Mouse (Mus musculus): ENCODE data around the gene Ctsg.
"Not testable (repeated sequence)": the region's sequence is repeated elsewhere in the genome, so short reads cannot be mapped to it uniquely, and the experiment has no call there.

Gene Ctsg

DNA sequence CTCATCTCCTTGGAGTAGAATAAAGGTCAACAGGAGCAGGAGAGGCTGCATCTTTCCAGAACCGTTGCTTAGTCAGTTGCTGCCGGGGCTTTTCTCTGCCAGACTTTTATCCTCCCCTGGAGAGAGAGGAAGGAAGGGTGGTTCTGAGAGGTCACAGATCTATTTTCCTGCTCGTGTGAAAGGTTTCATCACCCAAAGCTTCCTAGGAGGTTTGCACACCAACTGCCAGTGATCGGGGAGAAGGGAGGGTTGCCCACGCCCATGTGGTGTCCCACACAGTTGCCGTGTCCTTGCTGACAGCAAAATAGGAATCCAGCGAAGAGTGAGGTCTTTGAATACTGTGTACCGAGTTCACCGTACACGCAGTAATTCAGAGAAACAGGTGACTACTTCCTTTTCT is at the start of gene Ctsg:
Gene Ctsg, minus strand, starts transcription at position 189 of the 400 bp plus-strand sequence.
- no peak for DNase-seq (ENCODE audit: low read depth, low spot score)

DNA sequence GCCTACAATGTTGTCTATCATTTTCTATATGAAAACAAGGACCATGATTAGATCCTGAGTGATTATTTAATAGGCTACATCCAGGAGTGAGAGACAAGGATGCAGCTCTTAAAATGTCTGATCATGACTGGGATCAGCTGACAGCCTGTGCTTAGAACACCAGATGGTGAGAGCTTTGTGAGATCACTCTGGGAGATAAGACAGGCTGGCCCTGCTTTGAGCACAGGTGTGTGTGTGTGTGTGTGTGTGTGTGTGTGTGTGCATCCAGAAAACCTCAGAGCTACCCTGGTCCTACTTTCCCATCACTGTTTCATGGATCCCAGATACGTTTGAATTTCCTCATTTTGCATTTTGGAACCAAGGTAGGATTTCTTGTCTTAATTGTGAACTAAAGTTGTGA is 31.3 kb upstream of the Ctsg start:
- not testable (repeated sequence) for DNase-seq (ENCODE audit: low read depth, low spot score)

DNA sequence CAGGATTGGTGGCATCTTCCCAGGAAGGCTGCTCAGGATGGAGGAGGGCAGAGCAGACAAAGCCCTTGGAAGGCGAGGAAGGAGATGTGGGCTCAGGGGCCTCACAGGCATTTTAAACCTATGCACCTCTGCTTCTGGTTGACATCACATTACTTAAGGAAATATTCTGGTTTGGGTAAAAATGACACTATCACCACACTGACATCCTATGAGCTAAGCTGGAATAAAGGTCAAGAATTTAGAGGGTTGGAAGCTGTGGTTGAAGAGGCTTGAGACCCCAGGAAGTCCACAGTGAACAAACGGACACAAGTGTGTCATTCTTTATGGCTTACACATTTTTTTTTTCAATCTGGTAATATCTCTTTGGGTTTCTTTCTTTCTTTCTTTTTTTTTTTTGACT is 30.1 kb upstream of the Ctsg start, which contains the start of gene Gzmd:
Gene Gzmd, minus strand, starts transcription at position 101 of the 400 bp plus-strand sequence.
- DNase-seq (ENCODE audit: low read depth, low spot score), result not testable (repeated sequence)

DNA sequence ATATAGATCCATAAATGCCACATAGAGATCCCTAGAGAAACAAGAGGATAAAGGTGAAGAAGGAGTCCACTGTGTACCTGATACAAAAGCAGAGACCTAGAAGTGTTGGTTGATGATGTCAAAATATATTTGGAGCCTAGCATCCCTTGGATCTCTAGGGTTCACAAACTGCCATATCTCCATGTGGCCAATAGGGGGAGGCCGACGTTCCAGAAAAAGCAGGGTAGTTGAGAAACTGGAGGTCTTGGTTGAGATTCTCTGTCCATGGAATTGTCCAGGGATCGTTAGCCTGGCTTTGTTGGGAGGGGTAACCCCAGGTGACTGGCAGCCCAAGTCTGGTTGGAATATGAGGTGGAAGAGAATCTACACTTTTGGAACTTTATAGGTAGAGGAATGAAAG is 26.0 kb upstream of the Ctsg start:
- no peak for DNase-seq (ENCODE audit: low read depth, low spot score)

DNA sequence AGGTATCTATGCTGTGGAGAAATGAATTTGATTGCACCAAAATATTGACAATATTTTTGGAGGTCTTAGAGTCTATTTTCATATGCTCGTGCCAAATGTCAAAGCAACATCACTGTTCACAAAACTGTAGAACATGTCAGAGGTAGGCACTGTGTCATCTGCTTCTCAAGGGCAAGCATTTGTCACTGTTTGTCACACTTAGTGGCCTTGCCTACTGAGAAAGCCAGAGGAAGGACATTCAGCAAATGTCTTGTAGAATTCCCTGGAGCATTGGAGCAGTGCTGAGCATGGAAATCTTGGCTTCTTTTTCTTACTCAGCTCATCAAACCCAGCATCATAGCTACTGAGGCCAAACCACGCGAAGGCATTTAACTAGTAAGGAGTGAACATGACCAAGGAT is 21.1 kb upstream of the Ctsg start:
- DNase-seq (ENCODE audit: low read depth, low spot score), result no peak

DNA sequence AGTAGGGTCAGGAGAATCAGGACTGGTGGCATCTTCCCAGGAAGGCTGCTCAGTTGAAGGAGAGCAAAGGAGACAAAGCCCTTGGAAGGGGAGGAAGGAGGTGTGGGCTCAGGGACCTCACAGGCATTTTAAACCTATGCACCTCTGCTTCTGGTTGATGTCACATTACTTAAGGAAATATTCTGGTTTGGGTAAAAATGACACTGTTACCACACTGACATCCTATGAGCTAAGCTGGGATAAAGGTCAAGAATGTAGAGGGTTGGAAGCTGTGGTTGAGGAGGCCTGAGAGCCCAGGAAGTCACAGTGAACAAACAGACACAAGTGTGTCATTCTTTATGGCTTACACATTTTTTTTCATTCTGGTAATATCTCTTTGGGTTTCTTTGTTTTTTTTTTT is 18.2 kb upstream of the Ctsg start, which contains the start of gene Gzme:
Gene Gzme, minus strand, starts transcription at position 101 of the 400 bp plus-strand sequence.
- no peak for DNase-seq (ENCODE audit: low read depth, low spot score)

DNA sequence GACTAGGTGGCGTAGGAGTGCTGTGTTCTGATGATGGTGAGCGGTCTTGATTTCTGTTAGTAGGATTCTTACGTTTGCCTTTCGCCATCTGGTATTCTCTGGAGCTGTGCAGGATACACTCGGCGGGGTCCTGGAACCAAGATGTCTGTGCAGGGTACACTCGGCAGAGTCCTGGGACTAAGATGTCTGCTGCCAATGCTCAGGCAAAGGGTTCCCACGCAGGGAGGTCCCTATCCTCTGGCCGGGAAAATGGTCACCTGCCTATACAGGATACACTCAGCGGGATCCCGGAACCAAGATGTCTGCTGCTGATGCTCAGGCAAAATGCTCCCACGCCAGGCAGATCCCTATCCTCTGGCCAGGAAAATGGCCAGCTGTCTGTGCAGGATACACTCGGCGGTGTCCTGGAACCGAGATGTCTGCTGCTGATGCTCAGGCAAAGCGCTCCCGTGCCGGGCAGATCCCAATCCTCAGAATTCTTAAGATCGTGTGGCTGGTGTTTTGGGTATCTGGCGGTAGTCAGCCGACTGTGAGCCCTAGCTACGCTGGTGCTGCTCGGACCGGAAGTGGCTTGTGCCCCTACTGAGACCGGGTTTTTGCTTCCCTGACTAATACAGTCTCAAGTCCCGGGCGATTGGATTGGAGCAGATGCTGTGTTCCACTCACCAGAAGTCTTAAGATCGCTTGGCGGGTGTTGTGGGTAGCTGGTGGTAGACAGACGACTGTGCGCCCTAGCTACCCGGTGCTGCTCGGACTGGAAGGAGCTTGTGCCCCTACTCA is 13.3 kb upstream of the Ctsg start:
- not testable (repeated sequence) for DNase-seq (ENCODE audit: low read depth, low spot score)

DNA sequence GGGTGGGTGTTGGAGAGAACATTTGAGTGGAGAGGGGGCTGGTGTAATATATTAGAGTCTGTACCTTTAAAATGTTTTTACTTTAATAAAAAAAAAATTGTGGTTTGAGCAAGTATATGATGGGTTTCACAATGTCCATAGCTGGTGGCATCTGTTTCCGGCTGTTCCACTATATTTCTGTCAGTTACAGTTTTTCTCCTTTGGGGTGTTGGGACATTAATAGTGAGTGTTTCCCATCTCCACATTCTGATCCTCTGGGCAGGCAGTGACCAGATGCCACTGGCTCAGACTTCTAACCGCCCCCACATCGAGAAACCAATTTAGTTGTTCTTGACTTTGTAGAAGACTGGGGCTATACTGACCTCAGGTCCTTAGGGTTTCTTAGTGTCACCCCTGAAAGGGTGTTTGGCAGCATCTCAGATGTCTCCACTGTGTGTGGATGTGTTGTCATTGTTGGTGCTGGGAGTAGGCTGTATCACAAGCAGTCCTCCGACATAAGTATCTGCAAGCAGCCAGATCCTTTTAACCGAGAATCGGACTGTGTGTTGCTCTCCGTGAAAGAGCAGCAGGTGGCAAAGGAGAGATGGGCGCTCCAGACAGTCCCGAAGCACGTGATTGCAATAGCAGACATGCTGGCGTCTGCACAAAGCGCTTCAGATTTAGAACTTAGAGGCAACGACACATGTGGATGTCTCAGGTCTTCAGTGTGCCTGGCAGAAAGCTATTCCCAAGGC is 3.2 kb upstream of the Ctsg start:
- DNase-seq (ENCODE audit: low read depth, low spot score), result no peak

DNA sequence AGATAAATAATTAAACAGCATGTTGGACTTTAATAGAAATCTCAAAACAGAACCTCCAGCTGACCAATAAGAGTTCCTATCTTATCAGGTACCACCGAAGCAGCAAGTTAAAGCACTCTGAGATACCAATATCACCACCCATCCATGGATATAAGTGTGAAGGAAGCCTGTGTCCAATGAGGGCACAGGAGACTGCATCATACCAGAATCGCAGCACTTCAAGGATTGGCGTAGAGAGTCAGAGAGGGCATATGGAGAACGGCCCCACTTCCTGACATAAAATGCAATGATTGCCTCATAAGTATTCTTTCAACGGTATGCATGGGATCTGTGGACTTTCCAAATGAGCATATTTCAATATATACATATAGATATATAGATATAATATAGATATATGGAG is 2.6 kb upstream of the Ctsg start:
- DNase-seq (ENCODE audit: low read depth, low spot score), result no peak

DNA sequence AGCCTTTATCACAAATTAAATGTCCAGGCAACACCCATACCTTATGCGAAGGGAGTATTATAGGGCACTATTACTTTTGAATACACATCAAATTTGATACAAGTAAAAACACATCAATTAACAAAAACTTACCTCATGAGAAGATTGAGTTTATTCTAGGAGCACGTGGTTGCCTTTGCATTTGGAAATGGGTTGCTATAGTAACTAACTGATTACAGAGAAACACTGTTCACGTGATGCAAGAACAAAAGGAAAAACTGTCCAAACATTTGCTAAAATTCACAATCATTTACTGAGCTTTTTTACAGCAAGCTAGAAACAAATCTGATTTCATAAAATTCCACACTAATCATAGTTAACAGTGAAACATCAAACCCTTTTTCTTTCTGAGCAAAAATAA is 1.1 kb upstream of the Ctsg start:
- no peak for DNase-seq (ENCODE audit: low read depth, low spot score)

DNA sequence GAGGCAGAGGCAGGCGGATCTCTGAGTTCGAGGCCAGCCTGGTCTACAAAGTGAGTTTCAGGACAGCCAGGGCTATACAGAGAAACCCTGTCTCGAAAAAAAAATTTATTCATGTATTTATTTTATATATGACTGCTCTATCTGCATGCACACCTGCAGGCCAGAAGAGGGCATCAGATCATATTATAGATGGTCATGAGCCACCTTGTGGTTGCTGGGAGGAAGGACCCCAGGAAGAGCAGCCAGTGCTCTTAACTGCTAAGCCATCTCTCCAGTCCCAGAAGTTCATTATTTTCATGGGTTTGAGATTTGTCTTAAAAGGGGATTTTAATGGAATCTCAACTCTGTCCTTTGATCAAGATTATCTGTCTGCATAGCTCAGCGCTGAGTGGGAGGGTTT is 3.4 kb downstream of the Ctsg start:
- DNase-seq (ENCODE audit: low read depth, low spot score), result no peak

DNA sequence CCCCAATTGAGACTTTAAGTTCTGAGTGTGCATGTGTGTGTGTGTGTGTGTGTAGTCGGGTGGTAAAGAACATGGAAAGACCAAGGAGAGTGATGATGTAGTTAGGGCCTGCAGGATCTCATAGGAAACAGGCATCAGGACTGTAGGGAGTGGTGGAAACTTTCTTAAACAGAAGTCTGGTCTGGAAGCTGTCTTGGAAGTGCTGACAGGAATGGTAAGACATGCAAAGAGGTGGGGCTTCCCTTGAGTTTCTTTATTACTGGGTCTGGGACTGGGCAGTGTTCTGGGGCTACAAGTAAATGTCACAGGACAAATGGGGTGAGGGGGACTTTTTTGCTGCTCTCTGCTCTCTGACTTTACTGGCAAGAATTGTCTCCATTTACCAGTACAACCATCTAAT is 4.8 kb downstream of the Ctsg start:
- DNase-seq (ENCODE audit: low read depth, low spot score), result no peak

DNA sequence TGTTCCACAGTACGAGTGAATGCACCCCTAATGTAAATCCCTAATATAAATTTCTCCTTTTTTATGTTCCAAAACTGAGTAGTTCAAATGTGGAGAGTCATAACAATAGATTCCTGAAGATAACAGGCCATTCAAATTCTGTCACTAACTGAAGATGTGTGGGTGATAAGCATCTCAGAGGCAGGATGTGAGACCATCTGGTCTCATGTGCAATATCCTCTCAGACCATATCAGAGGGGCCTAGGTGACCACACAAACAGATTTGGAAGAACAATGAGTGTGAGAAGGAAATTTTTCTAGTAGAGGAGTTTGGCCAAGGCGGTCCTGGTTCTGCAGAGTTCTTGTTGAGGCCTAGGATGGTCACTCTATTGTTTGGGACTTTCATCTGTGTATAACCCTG is 9.0 kb downstream of the Ctsg start:
- DNase-seq (ENCODE audit: low read depth, low spot score), result no peak

DNA sequence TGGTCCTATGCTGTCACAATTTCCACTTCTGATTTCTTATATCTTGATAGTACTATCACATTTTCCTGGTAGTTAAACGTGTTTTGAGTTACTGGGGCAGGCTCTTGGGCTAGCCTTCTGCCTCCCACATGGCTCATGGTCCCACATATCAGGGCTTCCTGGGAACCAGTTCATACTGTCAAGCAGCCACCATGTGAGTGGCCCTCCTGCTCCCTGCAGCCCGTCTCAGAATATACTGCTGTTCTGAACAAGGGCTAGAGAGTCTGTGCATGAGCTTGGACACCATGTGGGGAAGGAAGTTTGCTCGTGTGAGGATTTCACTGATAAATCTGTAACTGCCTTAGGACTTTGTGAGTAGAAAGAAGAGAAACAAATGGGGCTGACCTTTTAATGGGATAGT is 15.7 kb downstream of the Ctsg start:
- DNase-seq (ENCODE audit: low read depth, low spot score), result no peak

DNA sequence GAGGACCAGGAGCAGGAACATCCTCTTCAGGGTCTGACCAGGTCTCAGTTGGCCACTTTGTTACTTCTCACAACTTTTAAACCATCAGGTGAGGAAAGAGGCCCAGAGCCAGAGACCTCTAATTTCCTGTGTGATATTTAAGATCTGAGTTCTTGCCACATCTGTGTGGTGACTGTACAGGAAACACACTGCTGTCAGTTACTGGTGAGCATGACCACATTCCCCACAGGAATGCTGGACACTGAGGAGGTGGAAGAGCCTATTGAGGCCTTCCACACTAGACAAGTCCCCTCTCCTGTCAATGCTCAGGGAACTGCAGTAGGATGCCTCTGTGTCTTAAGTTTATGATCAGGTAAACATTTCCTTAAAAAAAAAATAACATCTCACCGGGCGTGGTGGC is 17.2 kb downstream of the Ctsg start, which contains the start of gene Mcpt8:
Gene Mcpt8, minus strand, starts transcription at position 107 of the 400 bp plus-strand sequence.
- no peak for DNase-seq (ENCODE audit: low read depth, low spot score)

DNA sequence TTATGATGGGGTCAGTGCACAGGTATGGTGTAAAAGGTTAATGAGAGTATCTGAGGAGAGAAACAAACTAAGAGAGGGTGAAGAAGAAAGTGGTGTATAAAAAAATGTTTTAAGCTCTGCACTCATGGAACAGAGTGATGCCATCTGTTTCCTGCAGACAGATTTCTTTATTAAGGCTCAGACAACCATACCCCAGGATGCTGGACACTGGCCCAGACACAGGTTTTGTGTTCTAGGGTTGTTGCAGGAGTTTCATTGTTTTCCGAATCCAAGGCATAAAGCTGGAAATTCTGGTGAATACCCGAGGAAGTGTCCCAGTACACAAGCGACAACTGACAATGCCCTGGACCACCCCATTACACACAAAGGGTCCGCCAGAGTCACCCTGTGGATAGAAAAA is 20.4 kb downstream of the Ctsg start:
- no peak for DNase-seq (ENCODE audit: low read depth, low spot score)

DNA sequence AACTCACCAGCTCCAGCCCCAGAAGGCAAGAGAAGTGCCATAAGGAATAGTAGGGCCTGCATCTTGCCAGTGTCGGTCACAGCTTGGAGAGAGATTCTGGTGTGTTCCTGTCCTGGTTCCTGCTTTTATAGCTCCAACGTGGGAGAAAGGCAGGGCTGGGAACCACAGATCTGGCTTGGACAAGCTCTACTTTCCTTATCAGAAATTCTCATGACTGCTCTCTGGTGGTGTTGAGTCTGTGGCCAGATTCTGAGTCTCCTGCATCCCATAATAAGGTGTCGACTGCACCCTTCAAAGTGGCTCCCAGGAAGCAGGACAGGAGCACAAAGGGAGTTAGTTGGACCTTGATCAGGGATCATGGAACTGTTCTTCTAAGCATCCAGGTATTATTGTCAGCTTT is 40.2 kb downstream of the Ctsg start, which contains the start of gene Mcpt4:
Gene Mcpt4, minus strand, starts transcription at position 101 of the 400 bp plus-strand sequence.
- DNase-seq (ENCODE audit: low read depth, low spot score), result not testable (repeated sequence)

DNA sequence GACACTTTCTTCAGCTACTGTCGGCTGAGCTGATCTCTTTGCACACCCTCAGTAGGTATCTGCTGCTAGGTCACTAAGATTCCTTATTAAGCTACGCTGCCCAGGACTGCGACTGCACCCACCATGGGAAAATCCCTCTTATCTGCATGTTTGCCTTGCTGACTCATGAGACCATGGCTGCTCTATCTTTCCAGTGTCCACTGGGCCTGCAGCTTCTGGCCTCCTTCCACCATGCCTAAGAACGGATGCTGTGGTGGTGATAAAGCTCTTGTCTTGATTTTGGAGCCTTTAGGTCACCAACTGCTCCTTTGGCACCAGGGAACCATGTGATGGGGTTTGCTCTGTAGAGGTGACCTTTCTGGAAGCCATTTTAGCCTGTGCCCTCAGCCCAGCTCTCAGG is 44.7 kb downstream of the Ctsg start:
- DNase-seq (ENCODE audit: low read depth, low spot score), result no peak

DNA sequence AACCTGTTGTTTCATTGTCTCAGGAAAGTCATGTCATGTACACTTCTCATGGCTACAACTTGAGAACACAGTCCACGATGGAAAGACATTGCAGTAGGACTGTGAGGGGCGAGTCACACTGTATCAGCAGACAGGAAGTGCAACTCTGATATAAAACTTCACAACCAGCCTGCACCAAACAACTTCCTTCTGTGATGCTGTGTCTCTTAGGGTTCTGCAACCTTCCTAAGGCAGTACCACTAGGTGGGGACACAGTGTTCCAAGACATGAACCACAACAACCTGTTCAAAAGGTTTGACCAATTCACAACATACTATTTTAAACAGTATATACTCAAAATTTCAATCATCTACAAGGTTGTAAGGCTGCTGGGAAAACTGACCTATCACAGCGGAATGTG is 47.0 kb downstream of the Ctsg start:
- no peak for DNase-seq (ENCODE audit: low read depth, low spot score)
